Mouse (Mus musculus) midbrain, embryonic 13.5 days (tissue): ENCODE measurements around the gene Themis2. TPM values are rescaled to one million over a fixed set of nuclear protein-coding genes. Genes with fewer than 3 reads are reported as not detected.
"Not testable (repeated sequence)": the region's sequence is repeated elsewhere in the genome, so short reads cannot be mapped to it uniquely, and the experiment has no call there.

Experiments used
- ATAC-seq: fragments of 200-750 bp; cut with Nextera tagmentation; 2 replicates; pipeline ENCODE4 v1.8.0; 2017; ENCODE audit warnings: mild to moderate bottlenecking, moderate TSS enrichment, moderate library complexity
- H3K27ac ChIP-seq: fragments of 300-500 bp; sonication (generic); 2 replicates; pipeline ENCODE4 v1.5.1; 2015; ENCODE audit warnings: inconsistent platforms, mild to moderate bottlenecking, moderate library complexity
- H3K27me3 ChIP-seq: fragments of 300-500 bp; sonication (generic); 2 replicates; pipeline ENCODE4 v1.6.1; 2015; ENCODE audit warnings: mild to moderate bottlenecking, inconsistent platforms
- H3K36me3 ChIP-seq: fragments of 300-500 bp; sonication (generic); 2 replicates; pipeline ENCODE4 v1.6.1; 2015; ENCODE audit warnings: mild to moderate bottlenecking, inconsistent platforms
- H3K4me1 ChIP-seq: fragments of 300-500 bp; sonication (generic); replicated peaks from 2 replicates; pipeline ENCODE4 v1.6.1; 2015; ENCODE audit warnings: inconsistent platforms
- H3K4me2 ChIP-seq: fragments of 300-500 bp; sonication (generic); replicated peaks from 2 replicates; pipeline ENCODE4 v1.6.1; 2015; ENCODE audit warnings: moderate library complexity, mild to moderate bottlenecking, inconsistent platforms
- H3K4me3 ChIP-seq: fragments of 300-500 bp; sonication (generic); replicated peaks from 2 replicates; pipeline ENCODE4 v1.5.1; 2015; ENCODE audit warnings: mild to moderate bottlenecking, inconsistent platforms
- H3K9ac ChIP-seq: fragments of 300-500 bp; sonication (generic); replicated peaks from 2 replicates; pipeline ENCODE4 v1.6.1; 2015; ENCODE audit warnings: mild to moderate bottlenecking, inconsistent platforms
- H3K9me3 ChIP-seq: fragments of 300-500 bp; sonication (generic); 2 replicates; pipeline ENCODE4 v1.6.1; 2016; ENCODE audit warnings: mild to moderate bottlenecking, inconsistent platforms
- WGBS: fragments of 180-500 bp; shearing (Covaris S2); methylation state at CpG from one replicate; pipeline ENCODE4 v1.1.7; 2015; 5-methylcytosine and 5-hydroxymethylcytosine counted together
- polyA plus RNA-seq: library from polyadenylated mRNA; unstranded; fragments of >200 nt; fragmentation: Nextera tagmentation; extraction: Ambion mirVana; gene quantifications from 2 replicates; pipeline ENCODE4 v1.2.1, GENCODE M21; 2015

Themis2 gene
- polyA plus RNA-seq, 1 experiment from 2014 or later = 0.67 TPM

GRCm38 (mm10) chr4:132743992-132744911 is 51.9 kb downstream of the Themis2 start:
- Histone ChIP-seq H3K27ac (peak overlapping the region; percentile 69), H3K9me3 (no peaks in the 10 kb centered on the region), H3K4me2 (no peak overlapping the region), H3K27me3 (no peaks in the 10 kb centered on the region), H3K4me1 (peaks cover 16% of the 10 kb centered on the region), H3K4me3 (no peak overlapping the region), H3K9ac (0 out of 2 replicates have a peak overlapping the region, but pooled peaks have one; percentile 3), H3K36me3 (no peaks in the 10 kb centered on the region)
- peak; percentile 58; the same call in 1 of the 2 replicates for ATAC-seq
- WGBS = 71% methylated on average over 11 of the region's 11 CpGs

GRCm38 (mm10) chr4:132741491-132741890 is 54.7 kb downstream of the Themis2 start:
- H3K9me3 ChIP-seq = no peaks in the 10 kb centered on the region
- no peak for ATAC-seq
- H3K4me1 ChIP-seq = peaks cover 16% of the 10 kb centered on the region
- H3K27ac ChIP-seq = no peak overlapping the region
- no peaks in the 10 kb centered on the region for H3K36me3 ChIP-seq
- H3K4me2 ChIP-seq = no peak overlapping the region
- H3K27me3 ChIP-seq = no peaks in the 10 kb centered on the region
- H3K4me3 ChIP-seq = no peak overlapping the region
- H3K9ac ChIP-seq = no peak overlapping the region
- 93% methylated on average over 7 of the region's 7 CpGs for WGBS

DNA sequence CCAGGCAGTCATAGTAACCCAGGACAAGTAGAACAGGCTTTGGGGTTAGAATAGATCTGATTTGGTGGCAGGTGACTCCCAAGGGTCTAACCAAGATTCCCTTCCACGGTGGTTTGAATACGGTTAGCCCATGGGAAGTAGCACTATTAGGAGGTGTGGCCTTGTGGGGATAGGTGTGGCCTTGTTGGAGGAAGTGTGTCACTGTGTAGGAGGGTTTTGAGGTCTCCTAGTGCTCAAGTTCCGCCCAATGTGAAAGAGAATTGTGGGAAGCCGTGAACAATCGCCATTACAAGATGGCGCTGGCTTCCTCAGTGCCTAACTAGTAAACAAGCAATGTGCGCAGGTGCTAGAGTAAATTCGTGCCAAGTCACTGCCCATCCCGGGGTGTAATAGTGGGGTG is 59.0 kb downstream of the Themis2 start:
- not testable (repeated sequence) for H3K9me3 ChIP-seq, H3K36me3 ChIP-seq, H3K9ac ChIP-seq, H3K4me3 ChIP-seq, H3K27me3 ChIP-seq, ATAC-seq, H3K4me2 ChIP-seq, H3K27ac ChIP-seq, H3K4me1 ChIP-seq
- WGBS = 94% methylated on average over 9 of the region's 9 CpGs

DNA sequence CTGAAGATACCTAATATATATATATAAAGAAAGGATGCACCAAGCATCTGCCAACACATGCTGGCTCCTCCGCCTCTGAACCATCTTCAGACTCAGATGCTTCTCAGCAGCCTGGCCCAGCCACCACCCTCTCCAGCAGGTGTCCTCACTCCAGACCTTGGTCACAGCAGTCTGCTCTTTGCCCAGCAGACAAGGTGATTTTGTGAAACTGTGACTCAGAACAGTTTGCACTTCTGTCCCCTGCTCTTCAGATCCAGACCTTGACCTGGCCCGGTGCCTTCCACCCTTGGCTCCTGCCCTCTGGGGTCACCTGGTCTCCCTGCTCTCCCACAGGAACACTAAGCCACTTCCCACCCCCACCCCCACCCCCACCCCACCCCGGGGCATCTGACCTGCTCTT is 60.3 kb downstream of the Themis2 start:
- Histone ChIP-seq H3K4me3 (no peak overlapping the region), H3K27ac (no peak overlapping the region), H3K36me3 (no peaks in the 10 kb centered on the region), H3K4me1 (peaks cover 15% of the 10 kb centered on the region), H3K9me3 (no peaks in the 10 kb centered on the region), H3K9ac (no peak overlapping the region), H3K27me3 (no peaks in the 10 kb centered on the region), H3K4me2 (no peak overlapping the region)
- WGBS = 75% methylated on average over 3 of the region's 3 CpGs
- no peak for ATAC-seq

DNA sequence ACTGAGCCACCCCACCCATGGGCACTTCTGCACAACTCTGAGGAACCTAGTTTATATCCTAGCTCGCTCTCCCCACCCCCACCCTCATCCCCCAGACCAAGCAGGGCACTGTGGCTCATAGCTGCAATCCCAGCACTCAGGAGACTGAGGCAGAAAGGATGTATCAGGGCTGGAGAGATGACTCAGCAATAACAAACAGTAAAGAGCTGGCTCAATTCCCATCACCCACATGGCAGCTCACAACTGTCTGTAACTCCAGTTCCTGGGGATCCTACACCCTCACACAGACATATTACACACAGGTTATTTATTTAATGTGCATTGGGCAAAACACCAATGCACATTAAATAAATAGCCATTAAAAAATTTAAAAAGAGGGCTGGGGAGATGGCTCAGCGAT is 60.8 kb downstream of the Themis2 start:
- Histone ChIP-seq H3K4me1 (peaks cover 18% of the 10 kb centered on the region), H3K9ac (no peak overlapping the region), H3K4me2 (no peak overlapping the region), H3K27ac (no peak overlapping the region), H3K9me3 (no peaks in the 10 kb centered on the region), H3K4me3 (no peak overlapping the region), H3K36me3 (no peaks in the 10 kb centered on the region), H3K27me3 (no peaks in the 10 kb centered on the region)
- ATAC-seq = no peak
- WGBS = 73% methylated on average over 2 of the region's 2 CpGs

DNA sequence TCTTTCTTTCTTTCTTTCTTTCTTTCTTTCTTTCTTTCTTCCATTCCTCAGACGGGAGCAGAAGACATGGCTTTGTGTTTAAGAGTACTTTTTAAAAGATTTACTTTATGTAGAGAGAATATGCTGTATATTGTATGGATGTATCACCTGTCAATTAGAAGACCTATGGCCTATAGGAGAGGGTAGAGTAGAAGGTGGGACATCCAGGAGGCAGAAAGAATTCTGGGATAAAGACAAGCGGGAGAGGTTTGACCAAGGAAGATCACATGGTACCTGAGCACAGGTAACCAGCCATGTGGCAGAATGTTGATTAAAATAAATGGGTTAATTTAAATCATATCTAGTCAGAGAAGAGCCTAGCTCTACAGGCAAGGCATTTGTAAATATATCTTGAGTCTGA is 61.4 kb downstream of the Themis2 start:
- ATAC-seq = no peak
- Histone ChIP-seq H3K9ac (no peak overlapping the region), H3K9me3 (no peaks in the 10 kb centered on the region), H3K27ac (no peak overlapping the region), H3K36me3 (no peaks in the 10 kb centered on the region), H3K27me3 (no peaks in the 10 kb centered on the region), H3K4me2 (no peak overlapping the region), H3K4me1 (peaks cover 18% of the 10 kb centered on the region), H3K4me3 (no peak overlapping the region)
- WGBS = 85% methylated on average over 2 of the region's 2 CpGs

GRCm38 (mm10) chr4:132733071-132733770 is 63.0 kb downstream of the Themis2 start:
- peaks cover under 1% of the 10 kb centered on the region; the same call in 1 of the 2 replicates for H3K36me3 ChIP-seq
- peaks cover 18% of the 10 kb centered on the region for H3K4me1 ChIP-seq

DNA sequence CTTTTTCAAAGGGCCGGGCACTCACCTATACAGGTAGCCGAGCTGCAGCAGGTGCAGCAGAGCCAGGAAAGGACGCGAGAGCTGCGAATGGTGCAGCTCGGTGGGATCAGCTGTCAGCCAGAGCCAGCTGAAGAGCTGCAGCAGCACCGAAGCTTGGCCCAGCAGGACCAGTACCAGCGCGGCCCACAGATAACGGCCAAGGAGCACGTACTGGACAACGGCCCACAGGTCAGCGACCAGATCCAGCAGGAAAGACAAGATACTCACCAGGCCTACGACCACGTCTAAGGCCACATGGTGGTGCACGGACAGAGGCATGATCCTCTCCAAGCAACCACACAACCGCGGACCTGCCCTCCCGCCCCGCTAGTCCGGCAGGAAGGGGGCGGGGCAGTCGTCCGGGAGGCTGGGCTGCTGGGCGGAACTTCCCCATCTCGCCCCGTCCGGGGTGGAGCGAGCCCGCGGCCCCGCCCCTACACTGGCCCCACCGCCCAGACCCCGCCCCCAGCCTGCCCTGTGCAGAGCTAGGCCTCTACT is 64.0 kb downstream of the Themis2 start, which contains the start of gene Xkr8:
Xkr8 (minus strand) TSS at position 399 of the 537 bp plus-strand sequence.
- peaks cover 11% of the 10 kb centered on the region for H3K36me3 ChIP-seq
- peak within 1 kb of the TSS; percentile 60 for H3K4me3 ChIP-seq
- H3K4me1 ChIP-seq = peaks cover 18% of the 10 kb centered on the region
- H3K27ac ChIP-seq = 0 out of 2 replicates have a peak within 1 kb of the TSS, but pooled peaks have one; percentile 12
- H3K4me2 ChIP-seq = peak within 1 kb of the TSS; percentile 77
- no peaks in the 10 kb centered on the region for H3K9me3 ChIP-seq
- no peaks in the 10 kb centered on the region for H3K27me3 ChIP-seq
- 2% methylated on average over 33 of the region's 34 CpGs for WGBS
- H3K9ac ChIP-seq = peak within 1 kb of the TSS; percentile 71
- ATAC-seq = peak; percentile 97

More at GRCm38 (mm10) chr4:132733071-132733770, 63.0 kb downstream of the Themis2 start:
- no peaks in the 10 kb centered on the region for H3K27me3 ChIP-seq
- no peak overlapping the region for H3K27ac ChIP-seq
- no peak overlapping the region for H3K4me2 ChIP-seq
- H3K9me3 ChIP-seq = no peaks in the 10 kb centered on the region
- WGBS = 91% methylated on average over 25 of the region's 25 CpGs
- no peak overlapping the region for H3K4me3 ChIP-seq
- no peak overlapping the region for H3K9ac ChIP-seq
- no peak for ATAC-seq

Other genes with a start within 250 kb of the Themis2 start
- 0.41 and 0.51 TPM in 2 replicates for gene Ptafr, start 232.3 kb downstream of the Themis2 start, polyA plus RNA-seq
- 18.1 and 19.9 TPM in 2 replicates for gene Eya3, start 157.4 kb downstream of the Themis2 start, polyA plus RNA-seq
- gene Xkr8, start 63.8 kb downstream of the Themis2 start, polyA plus RNA-seq = 4.4 and 5.6 TPM in 2 replicates
- gene Smpdl3b, start 39.1 kb downstream of the Themis2 start, polyA plus RNA-seq = 0.61 and 0.82 TPM in 2 replicates
- gene Rpa2, start 28.1 kb downstream of the Themis2 start, polyA plus RNA-seq = 58.2 and 58.6 TPM in 2 replicates
- 59.8 and 60.4 TPM in 2 replicates for gene Ppp1r8, start 46.8 kb upstream of the Themis2 start, polyA plus RNA-seq
- gene Stx12, start 88.1 kb upstream of the Themis2 start, polyA plus RNA-seq = 133 and 144 TPM in 2 replicates
- gene Fam76a, start 126.2 kb upstream of the Themis2 start, polyA plus RNA-seq = 39.1 and 45.1 TPM in 2 replicates
- gene Fgr, start 177.7 kb upstream of the Themis2 start, polyA plus RNA-seq = 0.12 TPM in 1 of 2 replicates, not detected in the other
- gene Ahdc1, start 214.9 kb upstream of the Themis2 start, polyA plus RNA-seq = 10.4 and 12.6 TPM in 2 replicates